ENCODE assay signal across 12 mouse cellular contexts in genomic region chr5:35144716-35145115, GRCm38 (mm10).
"Had no signal": no experiment of that assay in that cellular context is flagged by ENCODE, and none has a peak within 500 bp of the region (broad histone marks: within the 10 kb centered on the region; RNA-seq: fewer than 3 reads in every experiment).

No protein-coding gene starts in this region.

- H3K4me2 ChIP-seq: limb, embryonic 15.5 days; liver, embryonic 13.5 days; lung, embryonic 15.5 days; midbrain, embryonic 13.5 days; stomach, embryonic 15.5 days had no signal

- H3K27ac ChIP-seq: layer of hippocampus, adult 2 months; limb, embryonic 15.5 days; liver, embryonic 13.5 days; lung, embryonic 15.5 days; midbrain, embryonic 13.5 days; stomach, embryonic 15.5 days had no signal

- DNase-seq: kidney, postnatal 10 days; kidney, postnatal 4 days; liver, embryonic 13.5 days; liver, postnatal 0 days; lung, postnatal 14 days; right cerebral cortex, postnatal 14 days; thymus, postnatal 4 days had no signal

- H3K9ac ChIP-seq: limb, embryonic 15.5 days; liver, embryonic 13.5 days; liver, postnatal 0 days; lung, embryonic 15.5 days; midbrain, embryonic 13.5 days; stomach, embryonic 15.5 days had no signal

- H3K9me3 ChIP-seq: limb, embryonic 15.5 days; liver, embryonic 13.5 days; lung, embryonic 15.5 days; midbrain, embryonic 13.5 days; stomach, embryonic 15.5 days had no signal

- ATAC-seq: liver, postnatal 0 days; midbrain, embryonic 13.5 days had no signal

- H3K36me3 ChIP-seq: limb, embryonic 15.5 days; liver, embryonic 13.5 days; lung, embryonic 15.5 days; midbrain, embryonic 13.5 days; stomach, embryonic 15.5 days had no signal

- H3K27me3 ChIP-seq: lung, embryonic 15.5 days; midbrain, embryonic 13.5 days; stomach, embryonic 15.5 days had no signal

- H3K4me3 ChIP-seq: layer of hippocampus, adult 2 months; limb, embryonic 15.5 days; liver, embryonic 13.5 days; lung, embryonic 15.5 days; midbrain, embryonic 13.5 days; stomach, embryonic 15.5 days had no signal
